Mouse (Mus musculus) spleen, postnatal 14 days (tissue): ENCODE results near the gene Wwc1.
"Not testable (repeated sequence)": the region's sequence is repeated elsewhere in the genome, so short reads cannot be mapped to it uniquely, and the experiment has no call there.

Experiments used
- DNase-seq, 2 experiments: peaks; one replicate each; pipeline ENCODE4 v3.0.0; 2021 to 2022; ENCODE audit warnings: low spot score in 2 of 2

The Wwc1 gene

DNA sequence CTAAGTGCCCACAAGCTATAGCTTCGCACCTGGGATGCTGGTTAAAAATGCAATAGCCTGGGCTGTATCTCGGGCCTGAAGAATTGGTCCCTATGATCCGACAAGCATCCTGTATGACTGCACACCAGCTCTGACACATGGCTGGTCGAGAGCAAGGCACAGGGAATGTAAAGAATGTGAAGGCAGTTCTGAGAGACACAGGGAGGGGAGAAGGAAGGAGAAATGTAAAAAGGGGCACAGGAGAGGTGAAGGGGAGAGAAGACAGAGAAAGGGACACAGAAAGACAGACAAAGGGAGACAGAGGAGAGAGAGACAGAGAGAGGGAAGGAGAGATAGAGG lies 101.8 kb downstream of the Wwc1 start:
- DNase-seq = no peak

DNA sequence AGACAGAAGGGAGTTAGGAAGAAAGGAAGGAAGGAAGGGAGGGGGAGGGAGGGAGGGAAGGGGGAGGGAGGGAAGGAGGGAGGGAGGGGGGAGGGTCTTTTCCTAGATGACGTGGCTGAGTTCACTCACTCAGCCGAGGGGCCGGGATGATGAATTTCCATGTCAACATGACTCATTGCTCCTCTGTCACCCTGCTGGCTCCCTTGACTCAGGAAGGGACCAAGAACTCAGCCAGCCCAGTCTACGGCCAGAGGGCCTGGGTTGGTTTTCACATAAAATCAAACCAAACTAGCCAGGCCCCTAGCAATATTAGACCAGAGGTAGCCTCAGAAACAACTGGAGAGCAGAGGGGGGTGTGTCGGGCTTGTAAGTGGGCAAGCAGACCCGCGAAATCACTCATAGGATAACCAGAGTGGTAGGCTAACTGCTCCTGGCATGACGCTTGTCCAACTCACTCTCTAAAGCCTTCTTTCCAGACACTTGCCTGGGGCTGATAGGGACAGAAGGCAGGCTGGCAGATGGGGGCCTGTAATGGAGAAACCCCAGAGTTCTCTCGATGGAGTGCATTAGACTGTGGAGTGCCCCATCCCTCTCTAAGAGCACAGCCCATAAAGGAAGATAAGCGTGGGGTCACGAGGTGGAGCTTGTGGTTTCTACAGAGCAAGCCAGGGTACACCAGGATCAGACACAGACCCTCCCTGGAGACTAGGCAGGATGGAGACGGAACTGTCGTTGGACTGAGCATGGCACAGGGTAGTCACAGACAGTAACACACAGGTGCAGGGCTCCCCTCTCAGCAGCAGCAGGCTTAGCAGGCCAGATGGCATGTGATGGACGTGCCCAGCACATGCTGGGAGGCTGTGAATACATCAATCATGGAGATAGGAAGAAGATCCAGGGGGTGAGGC lies 102.4 kb downstream of the Wwc1 start:
- DNase-seq = no peak

DNA sequence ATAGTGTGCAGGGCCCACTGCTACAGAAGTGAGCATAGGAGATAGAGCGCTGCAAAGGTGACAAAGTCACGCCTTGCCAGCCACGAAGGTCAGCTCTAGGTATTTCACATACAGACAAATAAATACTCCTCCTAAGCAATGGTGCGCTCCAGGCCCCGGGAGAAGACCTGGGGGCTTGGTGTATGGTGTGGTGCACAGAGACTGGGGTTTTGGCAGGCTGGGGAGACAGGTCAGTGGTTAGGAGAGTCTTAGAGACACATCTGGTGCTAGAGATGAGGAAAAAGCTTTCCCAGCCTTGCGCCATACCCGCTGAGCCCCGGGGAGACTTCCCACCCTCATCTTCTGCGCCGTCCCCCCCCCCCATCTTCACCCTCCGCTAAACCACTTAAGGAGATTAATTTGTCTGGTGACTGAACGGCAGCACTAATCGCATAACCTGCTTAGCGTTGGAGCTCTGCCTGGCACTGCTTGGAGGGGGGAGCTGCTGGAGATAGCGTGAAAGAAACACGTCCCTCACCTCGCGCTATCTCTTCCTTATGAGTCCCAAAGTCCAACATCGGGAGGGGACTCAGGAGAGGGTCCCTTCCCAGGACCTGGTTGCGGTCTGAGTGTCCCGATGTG lies 106.6 kb downstream of the Wwc1 start:
- DNase-seq = no peak

DNA sequence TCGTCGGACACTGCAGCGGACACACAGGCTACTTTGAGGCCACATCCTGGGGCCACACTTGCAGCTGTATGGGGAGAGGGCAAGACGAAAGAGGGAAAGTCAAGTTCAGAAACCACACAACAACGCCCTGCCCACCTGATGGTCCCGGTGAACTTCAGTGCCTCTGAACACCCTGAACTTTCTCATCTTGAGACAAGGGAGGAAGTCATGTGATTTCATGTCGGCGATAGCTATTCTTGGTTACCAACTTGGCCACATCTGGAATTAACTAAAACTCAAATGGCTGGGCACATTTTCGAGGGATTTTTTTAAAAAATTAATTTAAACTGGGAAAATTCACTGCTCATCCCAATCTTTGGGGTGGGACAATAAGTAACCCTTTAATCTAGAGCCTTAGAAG lies 109.4 kb downstream of the Wwc1 start:
- no peak for DNase-seq

DNA sequence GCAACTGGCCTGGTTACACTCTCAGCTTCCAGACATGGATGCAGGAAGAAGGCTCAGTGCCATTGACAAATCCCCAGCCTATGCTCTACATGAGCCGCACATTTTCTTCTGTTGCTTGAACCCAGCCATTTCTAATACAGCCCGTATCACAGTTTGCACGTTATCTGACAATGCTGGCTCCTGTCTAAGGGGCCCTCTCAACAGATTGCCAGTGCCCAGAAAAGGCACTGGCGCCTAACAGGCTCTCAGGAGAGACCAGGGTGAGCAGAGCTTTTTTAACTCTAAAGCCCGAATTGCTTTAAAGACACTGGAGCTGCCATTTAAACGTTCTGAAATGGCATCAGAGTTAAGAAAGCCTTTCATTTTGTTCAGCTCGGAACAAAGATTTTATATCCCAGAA lies 114.2 kb downstream of the Wwc1 start:
- DNase-seq = no peak

DNA sequence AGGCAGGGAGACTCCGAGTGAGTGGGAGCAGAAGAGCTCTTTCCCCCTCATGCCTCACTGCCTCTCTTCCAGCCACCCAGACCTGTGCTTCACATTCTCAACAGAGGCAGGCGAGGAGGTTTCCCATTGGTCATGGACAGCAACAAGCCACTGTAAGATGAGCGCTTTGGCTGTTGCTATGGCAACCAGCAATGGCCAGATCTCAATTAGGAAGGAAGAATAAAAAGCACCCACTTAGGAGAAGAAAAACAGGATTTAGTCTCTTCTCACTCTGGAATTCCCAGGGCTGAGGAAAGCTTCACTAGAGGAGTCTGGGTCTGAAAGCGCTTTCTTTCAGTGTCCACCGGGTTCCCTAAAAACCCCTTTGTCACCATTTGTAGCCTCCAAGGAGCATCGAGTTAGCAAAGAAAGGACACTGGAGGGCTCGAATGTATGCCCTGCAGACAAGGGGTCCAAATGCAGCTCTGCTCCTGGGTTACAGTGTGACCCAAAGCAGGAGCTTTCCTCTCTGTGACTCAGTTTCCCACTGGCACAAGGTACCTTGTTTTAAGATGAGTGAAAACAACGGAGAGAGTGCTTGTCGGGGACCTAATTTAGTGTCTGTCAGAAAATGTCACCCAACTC lies 115.2 kb downstream of the Wwc1 start:
- DNase-seq = no peak

DNA sequence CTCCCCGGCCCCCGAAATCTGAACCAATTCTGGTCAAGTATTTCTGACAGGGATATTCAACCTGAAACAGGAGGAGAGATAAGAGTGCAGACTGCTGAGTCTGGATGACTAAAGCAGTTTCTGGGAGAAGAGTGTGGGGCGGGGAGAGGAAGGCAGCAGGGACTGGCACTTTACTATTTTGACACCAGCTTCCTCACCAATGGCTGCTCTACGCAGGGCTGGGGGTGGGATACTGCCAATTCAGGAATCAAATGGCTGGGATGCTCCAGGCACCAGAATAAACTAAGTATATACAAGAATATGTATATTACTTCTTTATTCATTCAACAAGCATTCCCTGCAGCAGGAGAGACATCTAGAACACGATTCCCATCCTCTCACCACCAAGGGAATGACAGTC lies 116.7 kb downstream of the Wwc1 start:
- no peak for DNase-seq

DNA sequence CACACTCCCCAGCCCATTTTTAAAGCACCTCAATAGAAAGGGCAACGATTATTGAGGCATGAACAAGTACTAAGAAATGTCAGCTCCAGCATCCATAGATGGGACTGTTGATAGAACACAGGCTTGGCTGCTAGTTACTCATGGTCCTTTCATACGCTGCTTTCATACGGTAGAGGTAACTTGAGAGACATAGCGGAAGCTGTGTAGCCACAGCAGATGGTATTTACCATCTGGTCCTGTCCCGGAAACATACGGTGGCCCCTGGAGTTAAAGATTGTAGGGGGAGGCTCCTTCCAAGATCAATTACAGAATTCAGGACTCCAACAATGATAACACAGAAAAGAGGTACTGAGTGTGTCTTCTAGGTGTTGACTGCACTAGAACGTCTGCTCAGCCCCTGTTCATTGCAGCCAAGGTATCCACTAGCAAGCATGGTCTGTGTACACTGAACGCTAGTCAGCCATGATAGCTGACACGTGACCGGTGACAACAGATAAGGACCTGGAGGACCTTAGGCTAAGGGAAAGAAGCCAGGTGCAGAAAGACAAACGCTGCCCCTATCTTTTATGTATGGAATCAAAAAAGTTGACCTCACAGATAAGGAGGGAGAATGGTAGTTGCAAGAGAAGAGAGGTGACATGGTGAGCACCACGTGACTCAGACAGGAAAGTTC lies 122.8 kb downstream of the Wwc1 start:
- no peak for DNase-seq

DNA sequence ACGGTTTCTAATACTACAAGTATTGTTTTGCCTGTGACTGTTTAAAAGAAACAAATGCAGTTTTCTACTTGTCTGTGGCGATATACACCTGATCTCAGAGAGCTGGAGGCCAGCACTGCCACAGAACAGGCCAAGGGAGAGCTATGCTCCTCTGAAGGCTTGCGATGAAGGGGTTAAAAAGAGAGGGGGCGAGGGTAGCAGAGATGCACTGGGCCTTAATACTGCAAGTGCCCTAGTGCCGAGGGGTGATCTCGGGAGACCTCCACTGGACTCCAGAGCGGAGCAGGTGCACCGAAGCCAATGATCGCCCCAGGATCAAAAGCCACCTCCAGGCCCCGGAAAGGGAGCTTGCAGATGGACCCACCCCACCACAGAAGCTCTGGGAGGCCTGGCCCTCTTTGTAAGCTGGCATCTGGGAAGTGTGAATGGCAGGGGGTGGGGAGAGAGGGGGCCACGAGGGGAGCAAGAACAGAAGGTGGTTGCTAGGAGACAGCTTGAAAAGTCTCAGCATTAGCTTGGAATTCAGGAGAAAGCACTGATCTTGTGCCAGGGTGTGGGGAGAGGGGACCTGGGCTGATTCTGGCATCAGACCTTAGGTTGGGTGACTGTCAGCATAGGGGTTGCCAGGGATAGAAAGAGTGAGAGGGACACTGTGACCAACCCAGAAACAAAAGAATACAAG lies 123.8 kb downstream of the Wwc1 start:
- no peak for DNase-seq

DNA sequence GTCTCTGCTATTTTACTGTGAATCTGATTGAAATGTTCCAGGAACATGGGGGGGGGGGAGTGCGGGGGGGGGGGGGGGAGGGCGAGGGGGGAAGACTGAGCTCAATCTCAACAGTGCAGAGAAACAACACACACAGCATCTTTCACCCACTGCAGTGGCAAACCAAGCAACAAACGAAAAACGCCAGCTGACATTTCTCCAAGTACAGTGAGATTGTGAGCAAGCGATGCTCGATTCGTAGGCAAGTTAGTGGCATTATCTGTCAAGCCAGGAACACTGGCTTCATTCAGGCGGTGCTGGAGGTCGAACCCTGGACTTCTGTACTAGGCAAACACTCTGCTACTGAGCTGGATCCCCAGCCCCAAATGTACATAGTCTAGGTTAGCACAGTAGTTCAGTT lies 124.8 kb downstream of the Wwc1 start:
- DNase-seq = no peak

DNA sequence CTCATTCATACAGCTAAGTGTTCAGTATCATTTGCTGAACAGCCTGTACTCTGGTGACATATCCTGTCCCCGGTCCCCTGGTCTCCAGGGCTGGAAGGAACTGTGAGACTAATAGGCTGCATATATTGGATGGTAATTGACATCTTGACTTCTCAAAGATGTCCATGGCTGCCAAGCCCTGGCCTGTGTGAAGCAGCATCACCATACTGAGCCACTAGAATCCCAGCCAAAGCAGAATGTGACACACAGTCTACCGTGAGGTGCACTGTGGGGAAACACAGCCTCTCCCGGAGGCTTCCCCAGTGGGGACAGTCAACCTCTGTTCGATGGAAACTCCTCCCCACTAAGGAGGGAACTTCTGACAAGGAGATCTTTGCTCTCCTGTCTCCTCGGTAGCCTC lies 125.4 kb downstream of the Wwc1 start:
- no peak for DNase-seq

DNA sequence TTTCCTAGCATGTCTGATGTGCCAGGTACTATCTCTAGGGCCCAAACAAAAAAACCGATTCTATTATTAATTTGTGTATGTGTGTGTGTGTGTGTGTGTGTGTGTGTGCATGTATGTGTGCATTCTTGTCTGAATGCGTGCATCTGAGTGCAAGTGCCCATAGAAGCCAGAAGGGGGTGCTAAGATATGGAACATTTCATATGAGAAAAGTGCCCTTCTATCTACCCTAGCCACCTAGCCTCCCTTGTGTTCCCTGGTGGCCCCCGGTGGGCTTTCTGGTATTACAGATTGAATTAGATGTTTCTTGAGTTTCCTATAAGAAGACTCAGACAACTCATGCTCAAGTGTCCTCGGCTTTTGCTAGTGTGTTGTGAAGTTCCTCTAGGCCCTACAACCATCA lies 126.7 kb downstream of the Wwc1 start:
- no peak for DNase-seq

DNA sequence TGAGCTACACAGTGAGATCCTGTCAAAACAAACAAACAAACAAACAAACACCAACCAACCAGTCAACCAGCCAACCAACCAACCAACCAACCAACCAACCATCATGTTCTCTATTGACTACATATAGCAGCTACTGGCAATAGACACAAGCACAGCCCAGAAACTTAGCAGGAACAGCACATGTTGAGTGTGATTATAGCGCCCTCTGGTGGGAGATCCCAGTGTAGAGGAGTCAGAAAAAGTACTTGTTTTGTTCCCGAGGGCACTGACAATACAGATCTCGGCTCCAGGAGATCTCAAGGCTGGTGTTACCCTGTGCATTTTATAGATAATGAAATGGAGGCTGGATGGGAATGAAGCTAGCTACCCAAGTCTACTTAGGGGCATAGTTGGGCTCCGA lies 127.6 kb downstream of the Wwc1 start:
- peak in 1 of 2 experiments; percentile 31 for DNase-seq

DNA sequence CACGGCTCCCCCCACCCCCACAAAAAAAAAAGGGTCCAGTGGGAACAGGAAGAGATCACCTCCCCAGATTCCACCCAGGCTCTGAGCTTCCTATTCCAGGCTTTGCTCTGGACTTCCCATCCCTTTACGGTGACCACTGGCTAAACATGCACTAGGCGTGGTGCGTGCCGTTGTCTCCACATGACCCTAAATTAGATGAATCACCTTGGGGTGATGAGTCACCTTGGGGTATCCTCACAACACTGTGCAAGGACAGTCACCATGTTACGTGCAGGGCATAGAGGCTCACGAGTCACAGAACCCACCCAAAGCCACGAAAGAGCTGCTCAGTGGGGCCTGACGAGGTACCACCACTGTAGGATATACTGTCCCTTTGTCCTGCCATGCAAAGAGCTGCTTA lies 136.0 kb downstream of the Wwc1 start:
- no peak for DNase-seq

DNA sequence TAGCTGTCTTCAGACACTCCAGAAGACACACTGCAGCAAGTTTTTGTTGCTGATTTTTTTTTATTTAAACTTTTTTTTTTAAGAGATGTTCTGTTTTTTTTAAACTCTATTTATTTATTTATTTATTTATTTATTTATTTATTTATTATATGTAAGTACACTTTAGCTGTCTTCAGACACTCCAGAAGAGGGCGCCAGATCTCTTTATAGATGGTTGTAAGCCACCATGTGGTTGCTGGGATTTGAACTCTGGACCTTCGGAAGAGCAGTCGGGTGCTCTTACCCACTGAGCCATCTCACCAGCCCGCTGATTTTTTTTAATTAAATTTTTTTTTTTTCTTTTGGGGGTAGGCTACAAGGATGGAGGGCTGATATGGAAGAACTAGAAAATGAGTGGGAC lies 137.8 kb downstream of the Wwc1 start:
- not testable (repeated sequence) for DNase-seq

DNA sequence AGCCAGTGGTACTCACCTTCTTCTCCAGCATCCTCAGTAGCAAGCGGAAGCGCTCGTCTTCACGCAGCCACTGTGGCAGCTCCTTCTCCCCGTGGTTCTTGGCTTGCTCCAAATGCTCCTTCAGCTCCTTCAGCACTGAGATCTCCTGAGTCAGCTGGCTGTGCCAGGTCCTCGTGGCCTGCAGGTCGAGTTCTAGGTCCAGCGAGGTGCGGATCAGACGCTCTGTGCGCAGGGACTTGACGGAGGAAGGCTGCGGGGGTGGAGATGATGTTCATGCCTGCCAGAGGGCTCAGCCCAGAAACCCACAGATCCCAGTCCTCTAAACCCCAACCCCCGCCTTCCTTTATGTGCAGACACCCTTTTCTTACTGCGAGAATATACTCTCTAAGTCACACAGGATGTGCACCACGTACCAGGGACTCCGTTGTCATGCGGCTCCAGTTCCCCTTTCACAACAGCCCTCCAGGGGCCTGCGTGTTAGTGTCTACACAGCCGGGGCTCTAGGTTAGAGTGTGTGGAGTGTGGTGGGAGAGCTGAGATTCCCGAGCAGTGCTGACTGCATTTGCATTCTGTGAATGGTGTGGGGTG lies 138.5 kb downstream of the Wwc1 start:
- peak in 1 of 2 experiments; percentile 9 for DNase-seq

DNA sequence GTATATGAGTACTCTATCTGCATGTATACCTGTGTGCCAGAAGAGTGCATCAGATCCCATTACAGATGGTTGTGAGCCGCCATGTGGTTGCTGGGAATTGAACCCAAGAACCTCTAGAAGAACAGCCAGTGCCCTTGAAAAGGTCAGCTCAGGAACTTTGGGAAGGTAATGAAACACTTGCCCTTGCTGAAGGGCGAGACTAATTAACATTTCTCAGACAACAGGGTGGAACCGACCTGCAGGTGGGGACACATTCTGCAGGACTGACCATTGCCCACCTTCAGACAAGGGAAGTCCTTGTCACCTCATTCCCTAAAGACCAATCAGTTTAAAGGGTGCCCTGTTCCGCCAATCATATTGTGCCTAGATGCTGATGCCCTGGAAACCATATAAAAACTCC lies 139.5 kb downstream of the Wwc1 start:
- DNase-seq = not testable (repeated sequence)

DNA sequence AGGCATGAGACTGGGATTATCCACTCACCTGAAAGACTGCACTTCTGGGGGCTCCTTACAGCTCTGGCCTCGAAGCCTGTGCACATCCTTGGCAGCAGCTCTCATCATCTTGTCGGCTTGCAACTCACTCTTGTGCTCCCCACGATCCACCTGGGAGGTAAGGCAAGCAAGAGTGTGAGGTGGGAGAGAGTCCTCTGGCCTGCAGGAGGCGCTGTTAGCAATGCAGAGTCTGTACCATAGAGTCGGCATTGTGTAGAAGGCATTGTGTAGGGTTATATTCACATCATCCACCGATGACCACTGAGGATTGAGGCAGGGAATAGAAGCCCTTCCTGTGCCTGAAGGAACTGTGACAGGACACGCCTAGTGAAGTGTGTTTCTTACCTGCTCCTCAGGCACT lies 140.0 kb downstream of the Wwc1 start:
- DNase-seq = no peak

DNA sequence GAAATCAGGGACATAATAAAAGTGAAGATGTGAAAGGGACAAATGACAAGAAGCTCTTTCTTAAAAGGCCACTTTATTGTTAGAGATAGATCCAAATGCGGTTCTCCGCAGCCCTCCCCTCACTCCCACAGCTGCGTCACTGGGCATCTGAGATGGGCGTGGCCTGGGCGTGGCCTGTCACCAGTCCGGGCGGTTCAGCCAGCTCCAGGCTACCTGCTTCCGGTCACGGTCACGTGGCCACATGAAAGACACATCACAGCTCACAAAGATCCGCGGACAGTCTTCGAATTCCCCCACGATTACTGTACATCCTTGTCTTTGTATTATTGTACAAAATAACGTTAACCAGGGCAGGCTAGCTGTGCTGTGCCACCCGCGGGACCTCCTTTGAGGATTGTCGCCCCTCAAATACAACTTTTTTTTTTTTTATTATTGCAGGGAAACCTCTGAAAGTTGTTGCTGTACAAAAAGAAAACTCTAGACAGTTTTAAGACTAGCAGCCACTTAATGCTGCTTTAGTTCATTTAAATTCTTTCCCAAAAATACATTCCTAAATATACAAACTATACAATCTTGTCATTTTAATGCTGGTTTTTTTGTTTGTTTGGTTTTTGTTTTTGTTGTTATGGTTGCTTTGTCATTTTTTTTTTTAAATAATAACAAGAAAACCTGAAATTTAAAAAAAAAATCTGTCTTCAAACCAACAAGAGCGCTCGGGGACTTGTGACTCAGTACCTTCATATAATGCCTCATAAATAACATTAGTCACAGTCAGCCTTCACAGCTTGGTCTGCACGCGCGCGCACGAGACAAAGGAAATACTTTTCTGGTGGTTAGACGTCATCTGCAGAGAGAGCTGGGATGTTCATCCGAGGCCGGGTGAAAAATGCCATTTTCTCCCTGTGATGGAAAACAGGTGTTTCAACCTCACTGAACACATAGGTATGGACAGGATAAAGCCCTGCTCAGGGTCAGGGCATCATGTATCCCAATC lies 141.7 kb downstream of the Wwc1 start:
- peak; percentile 80 to 85 for DNase-seq
